8 mouse cellular contexts compared by ENCODE assay signal in the genomic region with DNA sequence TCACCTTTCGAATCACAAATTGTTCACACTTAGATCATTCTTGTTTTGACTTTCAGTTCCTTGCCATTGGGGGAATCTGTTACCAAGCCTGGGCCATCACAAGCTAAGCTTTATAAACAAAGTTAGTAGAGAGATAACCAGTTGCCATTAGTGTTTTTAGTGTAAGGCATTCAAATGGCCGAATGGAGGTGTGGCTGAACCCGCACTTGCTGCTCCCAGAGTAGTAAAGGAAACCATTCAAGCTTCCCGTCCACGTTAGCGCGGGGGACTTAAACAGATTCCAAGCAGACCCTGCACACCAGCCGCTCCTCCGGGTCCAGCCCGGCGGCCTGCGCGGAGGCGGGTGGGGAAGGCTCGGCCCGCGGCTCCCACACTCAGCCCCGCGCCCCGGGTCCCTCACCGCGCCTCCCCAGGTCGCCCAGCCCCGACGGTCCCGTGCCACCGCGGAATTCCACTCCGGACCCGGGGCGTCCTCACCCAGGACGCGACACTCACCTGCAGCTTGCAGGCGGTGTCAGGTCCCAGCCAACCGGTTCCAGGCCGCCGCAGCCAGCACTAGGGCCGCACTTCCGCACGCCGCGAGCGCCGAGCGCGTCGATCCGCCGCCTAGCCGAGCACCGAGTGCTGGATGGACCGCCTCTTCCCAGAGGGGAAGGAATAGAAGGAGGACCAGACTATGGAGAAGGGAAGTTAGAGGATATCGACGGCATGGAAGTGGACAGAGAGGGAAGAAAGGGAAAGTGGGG. TPM values are rescaled to one million over a fixed set of nuclear protein-coding genes. Genes with fewer than 3 reads are reported as not detected.
A peak's percentile ranks its signal among the peaks of the same experiment; 100 is the strongest.
DNase-seq lines count a peak whose midpoint lies in the region; ATAC-seq and TF ChIP-seq lines count a peak whose summit lies in the region.

A gene (minus strand): TSS at position 593 of the 746 bp plus-strand sequence.
A gene (plus strand): TSS at position 704 of the 746 bp plus-strand sequence.

- peak within 1 kb of the TSS; percentile 61; the same call in 1 of the 2 replicates for H3K27ac ChIP-seq in cerebellum, adult 2 months (ENCODE audit: insufficient read depth, low read length)
- peak within 1 kb of the TSS; percentile 74 for H3K27ac ChIP-seq in forebrain, embryonic 16.5 days (ENCODE audit: low read length)
- H3K27ac ChIP-seq in lung, embryonic 15.5 days: peak within 1 kb of the TSS; percentile 92
- peak within 1 kb of the TSS; percentile 13; the same call in 1 of the 2 replicates for H3K27ac ChIP-seq in olfactory bulb, adult 2 months (ENCODE audit: insufficient read depth, low read depth, low read length)

- no peaks in the 10 kb centered on the region for H3K27me3 ChIP-seq in cerebellum, adult 2 months (ENCODE audit: control insufficient read depth, insufficient read depth, low read length)
- H3K27me3 ChIP-seq in forebrain, embryonic 16.5 days (replicated peaks; ENCODE audit: control insufficient read depth, insufficient read depth, low read length): no peaks in the 10 kb centered on the region
- no peaks in the 10 kb centered on the region for H3K27me3 ChIP-seq in lung, embryonic 15.5 days

- intact Hi-C loops in heart, postnatal 36 days (cut with DNase I): no loop called here

- H3K9me3 ChIP-seq in forebrain, embryonic 16.5 days (ENCODE audit: control insufficient read depth, low read length): no peaks in the 10 kb centered on the region
- no peaks in the 10 kb centered on the region for H3K9me3 ChIP-seq in lung, embryonic 15.5 days

- peak within 1 kb of the TSS; percentile 63 for H3K4me2 ChIP-seq in forebrain, embryonic 16.5 days (ENCODE audit: low read length)
- peak within 1 kb of the TSS; percentile 62 for H3K4me2 ChIP-seq in lung, embryonic 15.5 days

- DNase-seq in MEL-GATA-1-ER (ENCODE audit: extremely low read depth, low read depth): peak; percentile 42
- peak; percentile 86 to 88 for DNase-seq in cerebellum, adult 2 months
- peak; percentile 87 for DNase-seq in heart, postnatal 36 days
- peak; percentile 56 to 72 for DNase-seq in layer of hippocampus, adult 8-10 months (ENCODE audit: low spot score in 2 of 2)
- DNase-seq in thymus, adult 18-20 months: peak; percentile 64 to 75

- peak within 1 kb of the TSS; percentile 94 for H3K9ac ChIP-seq in forebrain, embryonic 16.5 days (replicated peaks; ENCODE audit: low read depth, low read length)
- peak within 1 kb of the TSS; percentile 91 for H3K9ac ChIP-seq in lung, embryonic 15.5 days

- TF ChIP-seq POLR2A in cerebellum, adult 2 months (IDR thresholded peaks at IDR 0.05; ENCODE audit: borderline replicate concordance, insufficient read depth, low read length): peak; percentile 59; the same call in 1 of the 2 replicates
- TF ChIP-seq POLR2A in olfactory bulb, adult 2 months (IDR thresholded peaks at IDR 0.05; ENCODE audit: insufficient read depth, low read depth, low read length): peak; percentile 75

- no peaks in the 10 kb centered on the region for H3K36me3 ChIP-seq in forebrain, embryonic 16.5 days (ENCODE audit: control insufficient read depth, insufficient read depth)
- no peaks in the 10 kb centered on the region for H3K36me3 ChIP-seq in lung, embryonic 15.5 days

- peak within 1 kb of the TSS; percentile 88 for H3K4me3 ChIP-seq in cerebellum, adult 2 months (replicated peaks; ENCODE audit: insufficient read depth, low read depth, low read length)
- H3K4me3 ChIP-seq in forebrain, embryonic 16.5 days (replicated peaks; ENCODE audit: low read length): peak within 1 kb of the TSS; percentile 94
- H3K4me3 ChIP-seq in lung, embryonic 15.5 days: peak within 1 kb of the TSS; percentile 96
- H3K4me3 ChIP-seq in olfactory bulb, adult 2 months (ENCODE audit: insufficient read depth, low read depth, low read length): peak within 1 kb of the TSS; percentile 62

- no peaks in the 10 kb centered on the region for H3K4me1 ChIP-seq in cerebellum, adult 2 months (ENCODE audit: control insufficient read depth, insufficient read depth, low read length)
- H3K4me1 ChIP-seq in forebrain, embryonic 16.5 days (replicated peaks; ENCODE audit: control insufficient read depth, insufficient read depth, low read length): peaks cover 17% of the 10 kb centered on the region
- peaks cover 21% of the 10 kb centered on the region for H3K4me1 ChIP-seq in lung, embryonic 15.5 days
- 0 out of 2 replicates have a peak, but pooled peaks cover 2% of the 10 kb centered on the region for H3K4me1 ChIP-seq in olfactory bulb, adult 2 months (ENCODE audit: control insufficient read depth, insufficient read depth, low read length)

- ATAC-seq in forebrain, embryonic 16.5 days: peak; percentile 99
- peak; percentile 96 for ATAC-seq in lung, embryonic 15.5 days (ENCODE audit: borderline replicate concordance, extremely low read depth, low FRiP score, low TSS enrichment)

- under 1% methylated on average over 54 of the region's 54 CpGs for WGBS in cerebellum, adult 2 months
- WGBS in forebrain, embryonic 16.5 days: under 1% methylated on average over 54 of the region's 54 CpGs
- under 1% methylated on average over 48 of the region's 54 CpGs for WGBS in lung, embryonic 15.5 days
- WGBS in olfactory bulb, adult 2 months: under 1% methylated on average over 54 of the region's 54 CpGs

- TF ChIP-seq CTCF in cerebellum, adult 2 months (IDR thresholded peaks at IDR 0.05; ENCODE audit: borderline replicate concordance, insufficient read depth, low read depth, low read length): no peak
- TF ChIP-seq CTCF in olfactory bulb, adult 2 months (IDR thresholded peaks at IDR 0.05; ENCODE audit: insufficient read depth, low read depth, low read length): no peak

RNA-seq across cellular contexts. Expression of the first gene that starts in this region (rescaled TPM):
- polyA plus RNA-seq in cerebellum, adult 2 months (2012; rRNA removed): 26.3 and 26.5 TPM in 2 replicates
- polyA plus RNA-seq in forebrain, embryonic 16.5 days (2015; fragmentation: Nextera tagmentation; extraction: Ambion mirVana): 63.0 and 64.5 TPM in 2 replicates
- 10 to 100 TPM; 14.4 to 16.5 TPM for total RNA-seq in heart, postnatal 36 days (2021)
- total RNA-seq in layer of hippocampus, adult 8-10 months (2022): 10 to 100 TPM; 37.6 to 42.7 (median 40.4) TPM
- 36.8 and 39.3 TPM in 2 replicates for polyA plus RNA-seq in lung, embryonic 15.5 days (2015; fragmentation: Nextera tagmentation; extraction: Ambion mirVana)
- not detected in 2 replicates for polyA plus RNA-seq in olfactory bulb, adult 2 months (2012; ENCODE audit: insufficient read depth, insufficient read length, low replicate concordance, missing spikeins)

RNA-seq across cellular contexts. Expression of the second gene that starts in this region (rescaled TPM):
- polyA plus RNA-seq in cerebellum, adult 2 months (2012; rRNA removed): 0.21 TPM in 1 of 2 replicates, not detected in the other
- 0.15 TPM in 1 of 2 replicates, not detected in the other for polyA plus RNA-seq in forebrain, embryonic 16.5 days (2015; fragmentation: Nextera tagmentation; extraction: Ambion mirVana)
- not detected for total RNA-seq in heart, postnatal 36 days (2021)
- total RNA-seq in layer of hippocampus, adult 8-10 months (2022): under 1 TPM in 1 of 4 experiments, not detected in 3; 0.18 TPM
- polyA plus RNA-seq in lung, embryonic 15.5 days (2015; fragmentation: Nextera tagmentation; extraction: Ambion mirVana): 0.20 and 0.26 TPM in 2 replicates
- polyA plus RNA-seq in olfactory bulb, adult 2 months (2012; ENCODE audit: insufficient read depth, insufficient read length, low replicate concordance, missing spikeins): not detected in 2 replicates

Comparison
In these comparisons a context has a peak if more than half of its experiments do, and no peak if none do; other contexts are left out.
1. Peak in every context shown above with its lines: DNase-seq, ATAC-seq, H3K4me3 ChIP-seq and H3K27ac ChIP-seq.
2. H3K27ac ChIP-seq: peak in every context shown above with its lines; median percentile 92 in lung, embryonic 15.5 days; 74 in forebrain, embryonic 16.5 days; 61 in cerebellum, adult 2 months; 13 in olfactory bulb, adult 2 months.